Mouse (Mus musculus) fibroblast of lung, adult 2 months (primary cell): ENCODE data around the gene Ap1s3.

Source experiments
- DNase-seq: peaks from one replicate; pipeline ENCODE4 v3.0.0-alpha.2; 2011; ENCODE audit warnings: low read depth

Gene Ap1s3

GRCm38 (mm10) chr1:79592721-79593277 is 79.0 kb downstream of the Ap1s3 start:
- DNase-seq, result no peak

GRCm38 (mm10) chr1:79591091-79591490 is 80.7 kb downstream of the Ap1s3 start:
- DNase-seq, result no peak

GRCm38 (mm10) chr1:79589971-79590763 is 81.6 kb downstream of the Ap1s3 start:
- DNase-seq, result no peak

- no peak for DNase-seq
Measured at GRCm38 (mm10) chr1:79589424-79589823, 82.3 kb downstream of the Ap1s3 start.

- peak; percentile 64 for DNase-seq
Measured at GRCm38 (mm10) chr1:79581136-79581679, 90.6 kb downstream of the Ap1s3 start.

GRCm38 (mm10) chr1:79577357-79577756 is 94.4 kb downstream of the Ap1s3 start:
- DNase-seq, result peak; percentile 96

- no peak for DNase-seq
Measured at GRCm38 (mm10) chr1:79571912-79572311, 99.9 kb downstream of the Ap1s3 start.

GRCm38 (mm10) chr1:79571126-79571525 is 100.6 kb downstream of the Ap1s3 start:
- DNase-seq, result no peak

- no peak for DNase-seq
Measured at GRCm38 (mm10) chr1:79561186-79561585, 110.6 kb downstream of the Ap1s3 start.
